Mouse (Mus musculus): ENCODE data around the gene Inca1.

DNA sequence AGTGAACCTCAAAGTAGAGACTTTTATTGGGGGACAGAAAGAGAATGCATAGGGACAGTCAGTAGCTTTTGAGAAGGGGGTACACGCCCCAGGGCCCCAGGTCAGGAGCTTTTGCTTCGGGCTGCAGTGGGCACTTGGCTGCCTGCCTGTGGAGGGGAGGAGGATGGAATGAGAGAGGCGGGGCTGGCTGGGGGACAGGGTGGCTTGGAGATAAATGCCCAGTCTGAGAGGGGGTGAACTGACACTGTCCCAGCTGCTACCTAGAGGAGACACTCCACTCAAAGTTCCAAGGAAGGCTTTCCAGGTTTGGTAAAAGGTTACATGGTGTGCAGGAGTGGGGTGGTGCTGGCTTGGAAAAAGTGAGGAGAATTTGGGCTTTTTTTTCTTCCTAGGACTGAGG is 43.0 kb downstream of the Inca1 start, which contains the start of gene Eno3:
- TF ChIP-seq CTCF (IDR thresholded peaks at IDR 0.05; ENCODE audit: borderline replicate concordance, insufficient read depth, low read depth, low read length) (no peak), POLR2A (IDR thresholded peaks at IDR 0.05; ENCODE audit: borderline replicate concordance, insufficient read depth, low read length) (no peak)

Data from cerebellum, adult 2 months (tissue).